Mouse (Mus musculus): ENCODE measurements around the gene Srsf3.

- TF ChIP-seq GATA1 (IDR thresholded peaks at IDR 0.05; ENCODE audit: borderline replicate concordance, low read length) (no peak), FLI1 (IDR thresholded peaks at IDR 0.05; ENCODE audit: low read length) (no peak)
Observed at GRCm38 (mm10) chr17:29053841-29054240, 21.4 kb downstream of the Srsf3 start.

All from megakaryocyte, embryonic 14.5 days (primary cell).